Mouse (Mus musculus) fibroblast of lung, adult 2 months (primary cell): ENCODE results near the gene Ppp3ca.

Experiments
- DNase-seq: peaks from one replicate; pipeline ENCODE4 v3.0.0-alpha.2; 2011; ENCODE audit warnings: low read depth

The Ppp3ca gene

GRCm38 (mm10) chr3:136813886-136814285 lies 144.0 kb downstream of the Ppp3ca start:
- DNase-seq: no peak

GRCm38 (mm10) chr3:136814916-136815315 lies 145.0 kb downstream of the Ppp3ca start:
- DNase-seq: no peak

- DNase-seq: no peak
Measured at GRCm38 (mm10) chr3:136816319-136816718, 146.4 kb downstream of the Ppp3ca start.

- no peak for DNase-seq
Measured at GRCm38 (mm10) chr3:136818997-136819396, 149.1 kb downstream of the Ppp3ca start.

- DNase-seq: no peak
Measured at GRCm38 (mm10) chr3:136821039-136821438, 151.1 kb downstream of the Ppp3ca start.

- no peak for DNase-seq
Measured at GRCm38 (mm10) chr3:136821993-136822392, 152.1 kb downstream of the Ppp3ca start.

GRCm38 (mm10) chr3:136822431-136822830 lies 152.5 kb downstream of the Ppp3ca start:
- no peak for DNase-seq

- DNase-seq: no peak
Measured at GRCm38 (mm10) chr3:136828451-136828850, 158.5 kb downstream of the Ppp3ca start.

GRCm38 (mm10) chr3:136829109-136829508 lies 159.2 kb downstream of the Ppp3ca start:
- DNase-seq: no peak

GRCm38 (mm10) chr3:136830687-136831220 lies 160.8 kb downstream of the Ppp3ca start:
- no peak for DNase-seq

GRCm38 (mm10) chr3:136833003-136833745 lies 163.2 kb downstream of the Ppp3ca start:
- DNase-seq: no peak

- no peak for DNase-seq
Measured at GRCm38 (mm10) chr3:136833893-136834292, 164.0 kb downstream of the Ppp3ca start.

GRCm38 (mm10) chr3:136835851-136836250 lies 165.9 kb downstream of the Ppp3ca start:
- no peak for DNase-seq

- no peak for DNase-seq
Measured at GRCm38 (mm10) chr3:136836319-136837193, 166.6 kb downstream of the Ppp3ca start.

GRCm38 (mm10) chr3:136837589-136837988 lies 167.7 kb downstream of the Ppp3ca start:
- no peak for DNase-seq

- DNase-seq: no peak
Measured at GRCm38 (mm10) chr3:136841282-136841681, 171.4 kb downstream of the Ppp3ca start.

- DNase-seq: no peak
Measured at GRCm38 (mm10) chr3:136842384-136842783, 172.5 kb downstream of the Ppp3ca start.

GRCm38 (mm10) chr3:136843811-136844491 lies 174.0 kb downstream of the Ppp3ca start:
- DNase-seq: no peak

- DNase-seq: no peak
Measured at GRCm38 (mm10) chr3:136849035-136849434, 179.1 kb downstream of the Ppp3ca start.

- no peak for DNase-seq
Measured at GRCm38 (mm10) chr3:136852921-136853320, 183.0 kb downstream of the Ppp3ca start.

GRCm38 (mm10) chr3:136853596-136853995 lies 183.7 kb downstream of the Ppp3ca start:
- no peak for DNase-seq

GRCm38 (mm10) chr3:136855996-136856395 lies 186.1 kb downstream of the Ppp3ca start:
- no peak for DNase-seq
